Mouse (Mus musculus): ENCODE data around the gene Jpt2.
A peak's percentile ranks its signal among the peaks of the same experiment; 100 is the strongest.

Gene Jpt2

GRCm38 (mm10) chr17:24907591-24907990 is 52.9 kb downstream of the Jpt2 start:
- DNase-seq (ENCODE audit: low read depth, low spot score) = no peak

- DNase-seq (ENCODE audit: low read depth, low spot score) = no peak
Observed at GRCm38 (mm10) chr17:24903767-24904166, 56.7 kb downstream of the Jpt2 start.

- no peak for DNase-seq (ENCODE audit: low read depth, low spot score)
Observed at GRCm38 (mm10) chr17:24902671-24903474, 57.6 kb downstream of the Jpt2 start.

GRCm38 (mm10) chr17:24902124-24902523 is 58.4 kb downstream of the Jpt2 start:
- no peak for DNase-seq (ENCODE audit: low read depth, low spot score)

GRCm38 (mm10) chr17:24900014-24900413 is 60.5 kb downstream of the Jpt2 start:
- no peak for DNase-seq (ENCODE audit: low read depth, low spot score)

GRCm38 (mm10) chr17:24899153-24899552 is 61.3 kb downstream of the Jpt2 start:
- DNase-seq (ENCODE audit: low read depth, low spot score) = no peak

- no peak for DNase-seq (ENCODE audit: low read depth, low spot score)
Observed at GRCm38 (mm10) chr17:24898041-24898854, 62.2 kb downstream of the Jpt2 start.

DNA sequence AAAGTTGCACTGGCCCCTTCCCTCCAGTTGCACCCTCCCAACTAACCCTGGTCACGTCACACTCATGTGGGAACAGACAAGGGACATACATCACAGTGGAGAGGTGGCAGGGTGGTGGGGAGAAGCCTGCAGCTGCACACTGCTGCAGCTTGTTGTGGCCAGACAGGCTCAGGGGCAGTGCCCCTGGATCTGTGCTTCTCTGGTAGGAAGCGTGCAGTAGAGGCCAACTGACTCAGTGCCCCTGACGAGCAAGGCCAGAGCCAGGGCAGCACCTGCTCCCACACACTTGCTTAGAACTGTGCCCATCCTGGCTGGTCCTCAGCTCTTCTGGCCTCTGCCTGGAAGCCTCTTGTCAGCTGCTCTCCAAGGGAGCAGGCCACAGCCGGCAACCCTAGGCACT is 62.9 kb downstream of the Jpt2 start:
- DNase-seq (ENCODE audit: low read depth, low spot score) = no peak

GRCm38 (mm10) chr17:24896993-24897269 is 63.6 kb downstream of the Jpt2 start:
- DNase-seq (ENCODE audit: low read depth, low spot score) = no peak

DNA sequence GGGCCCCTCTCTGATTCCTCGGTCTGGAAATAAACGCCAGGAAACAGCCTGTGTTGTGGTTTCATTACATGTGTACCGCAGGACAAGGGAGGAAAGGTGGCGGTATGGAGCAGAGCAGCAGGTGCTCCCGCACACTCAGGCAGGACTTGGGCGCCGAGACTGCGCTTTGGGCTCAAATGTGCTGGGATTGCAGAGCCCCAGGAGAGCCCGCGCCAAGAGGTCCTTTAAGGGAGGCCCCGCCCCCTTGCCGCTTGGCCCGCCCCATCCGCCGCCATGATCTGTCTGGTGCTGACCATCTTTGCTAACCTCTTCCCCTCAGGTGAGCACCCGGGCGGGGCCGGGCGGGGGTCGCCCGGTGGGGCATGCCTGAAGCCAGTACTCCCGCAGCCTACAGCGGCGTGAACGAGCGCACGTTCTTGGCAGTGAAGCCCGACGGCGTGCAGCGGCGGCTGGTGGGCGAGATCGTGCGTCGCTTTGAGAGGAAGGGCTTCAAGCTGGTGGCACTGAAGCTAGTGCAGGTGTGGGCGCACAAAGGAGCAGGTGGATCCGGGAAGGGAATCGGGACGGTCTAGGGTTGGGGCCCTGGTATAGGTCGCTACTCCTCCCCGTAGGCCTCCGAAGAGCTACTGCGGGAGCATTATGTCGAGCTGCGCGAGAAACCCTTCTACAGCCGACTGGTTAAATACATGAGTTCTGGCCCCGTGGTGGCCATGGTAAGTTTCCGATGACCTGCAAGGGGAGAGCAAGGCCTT is 64.1 kb downstream of the Jpt2 start, which contains the start of gene Nme3:
Gene Nme3 (plus strand): TSS at position 260 of the 752 bp plus-strand sequence.
- peak; percentile 50 for DNase-seq (ENCODE audit: low read depth, low spot score)

DNA sequence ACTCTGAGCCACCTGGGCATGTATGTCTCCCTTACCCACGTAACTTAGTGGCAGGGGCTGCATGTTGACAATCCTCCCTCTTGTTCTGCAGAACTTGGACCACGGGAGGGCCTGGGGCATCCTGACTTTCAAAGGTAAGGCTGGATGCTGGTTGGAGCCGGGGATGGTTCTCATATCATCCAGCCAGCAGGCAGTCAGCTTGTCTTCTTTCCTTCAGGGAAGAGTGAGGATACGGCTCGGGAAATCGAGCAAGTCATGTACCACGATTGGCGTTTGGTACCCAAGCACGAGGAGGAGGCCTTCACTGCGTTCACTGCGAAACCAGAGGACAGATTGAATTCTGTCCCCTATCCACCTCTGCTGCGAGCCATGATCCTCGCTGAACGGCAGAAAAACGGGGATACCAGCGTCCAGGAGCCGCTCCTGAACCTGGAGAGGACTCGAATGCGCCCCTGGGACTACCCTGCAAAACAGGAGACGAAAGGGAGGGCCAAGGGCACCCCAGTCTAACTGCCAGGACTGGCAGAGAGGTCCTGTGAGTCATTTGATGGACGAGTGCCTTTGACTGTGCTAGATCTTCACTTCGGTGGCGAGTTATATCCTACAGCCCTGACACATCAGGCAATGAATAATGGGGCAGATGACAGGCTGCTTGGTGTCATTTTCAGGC is 64.8 kb downstream of the Jpt2 start:
- DNase-seq (ENCODE audit: low read depth, low spot score) = no peak

- peak; percentile 76 for DNase-seq (ENCODE audit: low read depth, low spot score)
Observed at GRCm38 (mm10) chr17:24894995-24895547, 65.4 kb downstream of the Jpt2 start, which contains the start of the genes Eme2 and Mrps34. Eme2 (minus strand) TSS chr17:24895087. Mrps34 (plus strand) TSS chr17:24895116.

- DNase-seq (ENCODE audit: low read depth, low spot score) = no peak
Observed at GRCm38 (mm10) chr17:24894061-24894994, 66.2 kb downstream of the Jpt2 start.

GRCm38 (mm10) chr17:24893276-24893675 is 67.2 kb downstream of the Jpt2 start:
- DNase-seq (ENCODE audit: low read depth, low spot score) = no peak

- no peak for DNase-seq (ENCODE audit: low read depth, low spot score)
Observed at GRCm38 (mm10) chr17:24892785-24893184, 67.7 kb downstream of the Jpt2 start.

- no peak for DNase-seq (ENCODE audit: low read depth, low spot score)
Observed at GRCm38 (mm10) chr17:24891321-24891720, 69.2 kb downstream of the Jpt2 start.

GRCm38 (mm10) chr17:24890151-24891092 is 70.1 kb downstream of the Jpt2 start:
- DNase-seq (ENCODE audit: low read depth, low spot score) = no peak

- no peak for DNase-seq (ENCODE audit: low read depth, low spot score)
Observed at GRCm38 (mm10) chr17:24888862-24889261, 71.6 kb downstream of the Jpt2 start.
